Mouse (Mus musculus): ENCODE measurements at regions not wholly inside any gene's neighbourhood (a gene's known extent, or its start where the extent isn't known, plus 50 kb on each side); places are given as distances from the start of the nearest gene placed in this dataset.

DNA sequence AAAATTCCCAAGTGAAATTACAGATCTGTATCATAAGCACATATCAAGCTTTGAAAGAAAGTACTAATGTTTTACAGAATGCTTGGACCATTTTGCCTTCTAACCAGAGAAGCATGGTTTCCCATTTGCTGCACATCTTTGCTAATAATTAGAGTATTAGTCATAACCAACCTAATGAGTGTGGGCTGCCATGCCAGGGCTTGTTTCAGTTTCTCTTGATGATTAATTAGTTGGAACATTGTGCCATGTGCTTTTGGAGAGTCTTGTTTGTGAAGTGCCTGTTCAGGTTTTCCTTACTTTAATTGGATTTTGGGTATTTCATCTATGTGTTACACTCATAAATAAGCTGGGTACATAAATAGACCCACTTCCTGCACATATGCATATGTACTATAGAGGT, 927.2 kb upstream of the Ghitm start:
- Histone ChIP-seq H3K9me3 (ENCODE audit: control insufficient read depth, low read length) (no peaks in the 10 kb centered on the region), H3K9ac (ENCODE audit: low read length) (no peak overlapping the region), H3K27me3 (ENCODE audit: control insufficient read depth, insufficient read depth, low read length) (no peaks in the 10 kb centered on the region), H3K4me3 (ENCODE audit: low read depth, low read length) (no peak overlapping the region), H3K4me1 (replicated peaks; ENCODE audit: control insufficient read depth, insufficient read depth, low read length) (no peaks in the 10 kb centered on the region), H3K36me3 (ENCODE audit: control insufficient read depth, insufficient read depth, low read length) (no peaks in the 10 kb centered on the region), H3K27ac (ENCODE audit: low read depth, low read length) (no peak overlapping the region), H3K4me2 (ENCODE audit: low read depth, low read length, severe bottlenecking) (no peak overlapping the region)
- DNase-seq (ENCODE audit: low spot score) (no peak), ATAC-seq (replicated peaks; ENCODE audit: low FRiP score) (no peak)

DNA sequence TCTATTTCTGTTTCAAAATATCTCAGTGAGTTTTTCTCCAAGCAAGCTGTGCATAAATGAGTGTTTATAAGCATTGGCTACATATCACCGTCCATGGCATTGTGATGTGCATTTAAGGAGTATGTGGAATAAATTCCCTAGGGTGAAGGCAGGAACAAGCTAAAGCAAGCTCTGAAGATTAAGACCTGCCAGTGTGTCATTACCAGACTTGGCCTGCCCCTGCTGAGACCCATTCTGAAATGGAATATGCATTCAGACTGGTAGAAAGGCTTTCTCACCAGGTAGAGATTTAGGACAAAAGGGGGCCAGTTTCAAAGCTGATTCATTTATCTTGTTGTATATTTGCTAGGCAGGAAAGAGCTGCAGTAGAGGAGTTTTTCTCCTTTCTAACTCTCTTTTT, 918.7 kb upstream of the Ghitm start:
- no peaks in the 10 kb centered on the region for H3K4me1 ChIP-seq (replicated peaks; ENCODE audit: control insufficient read depth, insufficient read depth, low read length)
- ATAC-seq (replicated peaks; ENCODE audit: low FRiP score), result peak; percentile 58
- WGBS, result 42% methylated on average over 1 of the region's 1 CpGs
- no peak overlapping the region for H3K27ac ChIP-seq (ENCODE audit: low read depth, low read length)
- H3K4me3 ChIP-seq (ENCODE audit: low read depth, low read length), result no peak overlapping the region
- H3K9ac ChIP-seq (ENCODE audit: low read length), result no peak overlapping the region
- DNase-seq (ENCODE audit: low spot score), result no peak
- H3K36me3 ChIP-seq (ENCODE audit: control insufficient read depth, insufficient read depth, low read length), result no peaks in the 10 kb centered on the region
- no peaks in the 10 kb centered on the region for H3K9me3 ChIP-seq (ENCODE audit: control insufficient read depth, low read length)
- no peaks in the 10 kb centered on the region for H3K27me3 ChIP-seq (ENCODE audit: control insufficient read depth, insufficient read depth, low read length)
- H3K4me2 ChIP-seq (ENCODE audit: low read depth, low read length, severe bottlenecking), result no peak overlapping the region

Measured in forebrain, embryonic 11.5 days (tissue).